Mouse (Mus musculus) stomach, postnatal 0 days (tissue): Measurements from ENCODE around the gene Fxyd6. TPM values are rescaled to one million over a fixed set of nuclear protein-coding genes. Genes with fewer than 3 reads are reported as not detected.

Experiments
- ATAC-seq: fragments of 200-750 bp; cut with Nextera tagmentation; 2 replicates; pipeline ENCODE4 v1.8.0; 2017; ENCODE audit not compliant: low FRiP score, low TSS enrichment
- DNase-seq: peaks from one replicate; pipeline ENCODE4 v3.0.0-alpha.2; 2016; ENCODE audit warnings: low spot score
- H3K27ac ChIP-seq: fragments of 300-500 bp; sonication (generic); replicated peaks from 2 replicates; pipeline ENCODE4 v1.5.1; 2014; ENCODE audit warnings: mild to moderate bottlenecking, control low read depth
- H3K27me3 ChIP-seq: fragments of 300-500 bp; sonication (generic); 2 replicates; pipeline ENCODE4 v1.6.1; 2014; ENCODE audit warnings: low read length; ENCODE audit not compliant: control insufficient read depth, insufficient read depth
- H3K36me3 ChIP-seq: fragments of 300-500 bp; sonication (generic); 2 replicates; pipeline ENCODE4 v1.6.1; 2014; ENCODE audit warnings: low read length, mixed read lengths; ENCODE audit not compliant: control insufficient read depth, insufficient read depth
- H3K4me1 ChIP-seq: fragments of 300-500 bp; sonication (generic); replicated peaks from 2 replicates; pipeline ENCODE4 v1.6.1; 2014; ENCODE audit warnings: antibody characterized with exemption; ENCODE audit not compliant: control insufficient read depth, insufficient read depth
- H3K4me2 ChIP-seq: fragments of 300-500 bp; sonication (generic); replicated peaks from 2 replicates; pipeline ENCODE4 v1.6.1; 2014; ENCODE audit warnings: low read depth, mild to moderate bottlenecking, control low read depth, moderate library complexity
- H3K4me3 ChIP-seq: fragments of 300-500 bp; sonication (generic); 2 replicates; pipeline ENCODE4 v1.5.1; 2014; ENCODE audit warnings: low read depth, low read length, control low read depth
- H3K9ac ChIP-seq: fragments of 300-500 bp; sonication (generic); 2 replicates; pipeline ENCODE4 v1.6.1; 2014; ENCODE audit warnings: mild to moderate bottlenecking, low read length, control low read depth, mixed read lengths
- H3K9me3 ChIP-seq: fragments of 300-500 bp; sonication (generic); 2 replicates; pipeline ENCODE4 v1.6.1; 2016; ENCODE audit warnings: low read length; ENCODE audit not compliant: control insufficient read depth
- CTCF ChIP-seq: IDR thresholded peaks from 2 replicates; pipeline ENCODE4 v1.5.1; 2016; ENCODE audit warnings: antibody characterized with exemption, low read depth, mild to moderate bottlenecking, moderate library complexity
- EP300 ChIP-seq: optimal IDR thresholded peaks from 2 replicates; pipeline ENCODE3; 2016; ENCODE audit warnings: antibody characterized with exemption
- WGBS: fragments of 180-500 bp; shearing (Covaris S2); extraction: QIAGEN DNeasy Blood & Tissue Kit; methylation state at CpG from one replicate; pipeline ENCODE4 v1.1.7; 2014; 5-methylcytosine and 5-hydroxymethylcytosine counted together
- polyA plus RNA-seq: library from polyadenylated mRNA; unstranded; fragments of >200 nt; fragmentation: Nextera tagmentation; extraction: Ambion mirVana; gene quantifications from 2 replicates; pipeline ENCODE4 v1.2.1, GENCODE M21; 2015

The Fxyd6 gene
- polyA plus RNA-seq, 1 experiment from 2014 or later, result 66.9 TPM

GRCm38 (mm10) chr9:45388385-45388994, 18.5 kb downstream of the Fxyd6 start:
- Histone ChIP-seq H3K36me3 (no peaks in the 10 kb centered on the region), H3K9ac (no peak overlapping the region), H3K4me1 (no peaks in the 10 kb centered on the region), H3K27me3 (no peaks in the 10 kb centered on the region), H3K4me2 (no peak overlapping the region), H3K4me3 (no peak overlapping the region), H3K9me3 (no peaks in the 10 kb centered on the region), H3K27ac (no peak overlapping the region)
- ATAC-seq (peak; percentile 75), DNase-seq (peak; percentile 89)
- TF ChIP-seq CTCF, result peak; percentile 98
- no peak for TF ChIP-seq EP300
- WGBS, result 38% methylated on average over 12 of the region's 12 CpGs

- no peak for TF ChIP-seq EP300
- TF ChIP-seq CTCF, result no peak
- no peaks in the 10 kb centered on the region for H3K9me3 ChIP-seq
- H3K4me2 ChIP-seq, result no peak overlapping the region
- H3K9ac ChIP-seq, result no peak overlapping the region
- no peaks in the 10 kb centered on the region for H3K36me3 ChIP-seq
- ATAC-seq (no peak), DNase-seq (no peak)
- H3K27me3 ChIP-seq, result no peaks in the 10 kb centered on the region
- WGBS, result 90% methylated on average over 8 of the region's 8 CpGs
- H3K27ac ChIP-seq, result no peak overlapping the region
- H3K4me3 ChIP-seq, result no peak overlapping the region
- no peaks in the 10 kb centered on the region for H3K4me1 ChIP-seq
Measured at GRCm38 (mm10) chr9:45389596-45389995, 19.6 kb downstream of the Fxyd6 start.

GRCm38 (mm10) chr9:45391299-45391698, 21.3 kb downstream of the Fxyd6 start:
- no peak for TF ChIP-seq EP300
- no peak for TF ChIP-seq CTCF
- no peaks in the 10 kb centered on the region for H3K9me3 ChIP-seq
- H3K4me1 ChIP-seq, result no peaks in the 10 kb centered on the region
- H3K4me3 ChIP-seq, result no peak overlapping the region
- no peaks in the 10 kb centered on the region for H3K36me3 ChIP-seq
- DNase-seq (no peak), ATAC-seq (no peak)
- no peaks in the 10 kb centered on the region for H3K27me3 ChIP-seq
- H3K4me2 ChIP-seq, result no peak overlapping the region
- H3K9ac ChIP-seq, result no peak overlapping the region
- no peak overlapping the region for H3K27ac ChIP-seq
- 55% methylated on average over 7 of the region's 7 CpGs for WGBS

GRCm38 (mm10) chr9:45395218-45395617, 25.2 kb downstream of the Fxyd6 start:
- H3K9me3 ChIP-seq, result no peaks in the 10 kb centered on the region
- WGBS, result 81% methylated on average over 6 of the region's 6 CpGs
- no peaks in the 10 kb centered on the region for H3K4me1 ChIP-seq
- 0 out of 2 replicates have a peak overlapping the region, but pooled peaks have one; percentile 13 for H3K9ac ChIP-seq
- no peak for ATAC-seq
- TF ChIP-seq CTCF (no peak), EP300 (no peak)
- no peak overlapping the region for H3K4me3 ChIP-seq
- no peaks in the 10 kb centered on the region for H3K27me3 ChIP-seq
- no peak overlapping the region for H3K27ac ChIP-seq
- DNase-seq, result no peak
- no peak overlapping the region for H3K4me2 ChIP-seq
- no peaks in the 10 kb centered on the region for H3K36me3 ChIP-seq

- H3K9me3 ChIP-seq, result no peaks in the 10 kb centered on the region
- ATAC-seq, result no peak
- H3K36me3 ChIP-seq, result no peaks in the 10 kb centered on the region
- DNase-seq, result no peak
- H3K4me1 ChIP-seq, result no peaks in the 10 kb centered on the region
- no peak overlapping the region for H3K4me3 ChIP-seq
- TF ChIP-seq CTCF (no peak), EP300 (no peak)
- H3K9ac ChIP-seq, result no peak overlapping the region
- H3K27me3 ChIP-seq, result no peaks in the 10 kb centered on the region
- no peak overlapping the region for H3K4me2 ChIP-seq
- H3K27ac ChIP-seq, result no peak overlapping the region
- WGBS, result 48% methylated on average over 3 of the region's 3 CpGs
Measured at GRCm38 (mm10) chr9:45395796-45396195, 25.8 kb downstream of the Fxyd6 start.

GRCm38 (mm10) chr9:45398336-45398735, 28.4 kb downstream of the Fxyd6 start:
- DNase-seq (no peak), ATAC-seq (peak; percentile 22; the same call in 1 of the 2 replicates)
- H3K27me3 ChIP-seq, result no peaks in the 10 kb centered on the region
- H3K4me1 ChIP-seq, result no peaks in the 10 kb centered on the region
- no peaks in the 10 kb centered on the region for H3K9me3 ChIP-seq
- H3K9ac ChIP-seq, result no peak overlapping the region
- TF ChIP-seq CTCF (no peak), EP300 (no peak)
- H3K27ac ChIP-seq, result no peak overlapping the region
- H3K4me2 ChIP-seq, result no peak overlapping the region
- no peaks in the 10 kb centered on the region for H3K36me3 ChIP-seq
- WGBS, result 35% methylated on average over 1 of the region's 1 CpGs
- no peak overlapping the region for H3K4me3 ChIP-seq
